Mouse (Mus musculus): ENCODE measurements around the gene Rhbdl2. TPM values are rescaled to one million over a fixed set of nuclear protein-coding genes. Genes with fewer than 3 reads are reported as not detected.

The Rhbdl2 gene
- polyA plus RNA-seq (2015; fragmentation: Nextera tagmentation; extraction: Ambion mirVana): 7.1 and 7.4 TPM in 2 replicates

GRCm38 (mm10) chr4:123787191-123787985 lies at the start of gene Rhbdl2:
Gene Rhbdl2, plus strand, starts transcription at chr4:123787874.
- peaks cover 9% of the 10 kb centered on the region for H3K4me1 ChIP-seq
- 24% methylated on average over 12 of the region's 12 CpGs for WGBS
- 0 out of 2 replicates have a peak within 1 kb of the TSS, but pooled peaks have one; percentile 17 for H3K9ac ChIP-seq

DNA sequence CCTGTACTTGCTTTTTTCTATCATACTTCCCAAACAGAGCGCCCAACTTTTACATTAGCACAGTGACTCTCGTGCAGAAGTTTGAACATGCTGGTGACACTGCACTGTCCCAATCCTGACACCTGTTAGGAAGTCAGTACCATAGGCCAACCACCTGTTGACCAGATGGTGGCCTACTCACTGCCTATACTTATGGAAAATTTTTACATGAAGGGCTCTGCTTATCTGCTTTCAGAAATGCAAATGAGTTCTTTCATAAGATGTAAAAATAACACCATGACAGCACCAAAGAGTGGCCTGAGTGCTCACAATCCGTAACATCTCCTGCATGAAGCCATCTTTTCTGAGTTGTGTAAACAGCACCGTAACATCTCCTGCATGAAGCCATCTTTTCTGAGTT lies 49.0 kb upstream of the Rhbdl2 start:
- Histone ChIP-seq H3K27me3 (no peaks in the 10 kb centered on the region), H3K9me3 (no peaks in the 10 kb centered on the region), H3K4me2 (no peak overlapping the region), H3K27ac (no peak overlapping the region), H3K4me3 (no peak overlapping the region), H3K36me3 (peaks cover 59% of the 10 kb centered on the region), H3K9ac (no peak overlapping the region), H3K4me1 (no peaks in the 10 kb centered on the region)
- ATAC-seq (ENCODE audit: insufficient number of reproducible peaks, low FRiP score, low TSS enrichment, low read depth): no peak
- WGBS: 88% methylated on average over 4 of the region's 4 CpGs

More at GRCm38 (mm10) chr4:123787191-123787985, at the start of gene Rhbdl2:
- Histone ChIP-seq H3K36me3 (no peaks in the 10 kb centered on the region), H3K27ac (peak within 1 kb of the TSS; percentile 23; the same call in 1 of the 2 replicates), H3K4me3 (peak within 1 kb of the TSS; percentile 14), H3K4me2 (peak within 1 kb of the TSS; percentile 40), H3K27me3 (no peaks in the 10 kb centered on the region), H3K9me3 (no peaks in the 10 kb centered on the region)
- ATAC-seq (ENCODE audit: insufficient number of reproducible peaks, low FRiP score, low TSS enrichment, low read depth): peak; percentile 86

GRCm38 (mm10) chr4:123742891-123743290 lies 44.8 kb upstream of the Rhbdl2 start:
- H3K4me3 ChIP-seq: no peak overlapping the region
- H3K27ac ChIP-seq: no peak overlapping the region
- 0 out of 2 replicates have a peak, but pooled peaks cover 4% of the 10 kb centered on the region for H3K4me1 ChIP-seq
- no peaks in the 10 kb centered on the region for H3K9me3 ChIP-seq
- H3K9ac ChIP-seq: no peak overlapping the region
- peaks cover 43% of the 10 kb centered on the region for H3K36me3 ChIP-seq
- WGBS: 71% methylated on average over 1 of the region's 1 CpGs
- ATAC-seq (ENCODE audit: insufficient number of reproducible peaks, low FRiP score, low TSS enrichment, low read depth): no peak
- no peaks in the 10 kb centered on the region for H3K27me3 ChIP-seq
- no peak overlapping the region for H3K4me2 ChIP-seq

DNA sequence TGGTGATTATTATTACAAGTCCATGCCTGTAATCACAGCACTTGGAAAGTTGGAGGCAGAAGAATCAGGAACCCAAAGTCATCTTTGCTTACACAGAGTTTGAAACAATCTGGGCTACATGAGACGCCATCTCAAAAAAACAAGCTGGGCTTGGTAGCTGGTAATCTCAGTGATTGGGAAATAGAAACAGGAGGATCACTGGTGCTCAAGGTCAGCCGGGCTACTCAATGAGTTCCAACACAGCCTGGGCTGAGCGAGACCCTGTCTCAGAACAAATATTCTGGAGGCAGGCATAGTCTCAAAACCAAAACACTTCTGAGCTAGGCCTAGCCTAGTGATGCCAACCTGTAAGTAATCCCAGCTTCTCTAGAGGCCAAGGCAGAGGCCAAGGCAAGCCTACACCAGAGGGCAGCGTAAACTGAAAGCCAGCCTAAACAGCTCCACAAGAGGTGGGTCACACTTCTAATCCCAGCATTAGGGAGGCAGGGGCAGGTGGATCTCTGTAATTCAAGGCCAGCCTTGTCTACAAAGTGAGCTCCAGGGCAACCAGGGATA lies 42.4 kb upstream of the Rhbdl2 start:
- no peak for ATAC-seq (ENCODE audit: insufficient number of reproducible peaks, low FRiP score, low TSS enrichment, low read depth)
- 96% methylated on average over 4 of the region's 4 CpGs for WGBS

GRCm38 (mm10) chr4:123748726-123749415 lies 38.8 kb upstream of the Rhbdl2 start:
- H3K27me3 ChIP-seq: no peaks in the 10 kb centered on the region
- no peaks in the 10 kb centered on the region for H3K9me3 ChIP-seq
- peak overlapping the region; percentile 64 for H3K4me2 ChIP-seq
- H3K27ac ChIP-seq: no peak overlapping the region
- no peak for ATAC-seq (ENCODE audit: insufficient number of reproducible peaks, low FRiP score, low TSS enrichment, low read depth)
- H3K4me3 ChIP-seq: peak overlapping the region; percentile 85
- 11% methylated on average over 10 of the region's 10 CpGs for WGBS
- H3K4me1 ChIP-seq: peaks cover 11% of the 10 kb centered on the region
- no peak overlapping the region; the same call in 1 of the 2 replicates for H3K9ac ChIP-seq
- no peaks in the 10 kb centered on the region for H3K36me3 ChIP-seq

More for the DNA sequence above, 42.4 kb upstream of the Rhbdl2 start:
- peaks cover 11% of the 10 kb centered on the region for H3K4me1 ChIP-seq
- no peak overlapping the region for H3K4me3 ChIP-seq
- no peaks in the 10 kb centered on the region for H3K27me3 ChIP-seq
- H3K4me2 ChIP-seq: no peak overlapping the region
- peaks cover 20% of the 10 kb centered on the region for H3K36me3 ChIP-seq
- no peaks in the 10 kb centered on the region for H3K9me3 ChIP-seq
- H3K9ac ChIP-seq: no peak overlapping the region
- H3K27ac ChIP-seq: no peak overlapping the region

- Histone ChIP-seq H3K4me2 (peak overlapping the region; percentile 64), H3K4me1 (peaks cover 11% of the 10 kb centered on the region), H3K36me3 (no peaks in the 10 kb centered on the region), H3K27me3 (no peaks in the 10 kb centered on the region), H3K27ac (peak overlapping the region; percentile 92), H3K4me3 (peak overlapping the region; percentile 85), H3K9me3 (no peaks in the 10 kb centered on the region), H3K9ac (peak overlapping the region; percentile 83)
- WGBS: under 1% methylated on average over 54 of the region's 55 CpGs
- peak; percentile 67; the same call in 1 of the 2 replicates for ATAC-seq (ENCODE audit: insufficient number of reproducible peaks, low FRiP score, low TSS enrichment, low read depth)
Measured at GRCm38 (mm10) chr4:123749484-123750130, 38.1 kb upstream of the Rhbdl2 start.

DNA sequence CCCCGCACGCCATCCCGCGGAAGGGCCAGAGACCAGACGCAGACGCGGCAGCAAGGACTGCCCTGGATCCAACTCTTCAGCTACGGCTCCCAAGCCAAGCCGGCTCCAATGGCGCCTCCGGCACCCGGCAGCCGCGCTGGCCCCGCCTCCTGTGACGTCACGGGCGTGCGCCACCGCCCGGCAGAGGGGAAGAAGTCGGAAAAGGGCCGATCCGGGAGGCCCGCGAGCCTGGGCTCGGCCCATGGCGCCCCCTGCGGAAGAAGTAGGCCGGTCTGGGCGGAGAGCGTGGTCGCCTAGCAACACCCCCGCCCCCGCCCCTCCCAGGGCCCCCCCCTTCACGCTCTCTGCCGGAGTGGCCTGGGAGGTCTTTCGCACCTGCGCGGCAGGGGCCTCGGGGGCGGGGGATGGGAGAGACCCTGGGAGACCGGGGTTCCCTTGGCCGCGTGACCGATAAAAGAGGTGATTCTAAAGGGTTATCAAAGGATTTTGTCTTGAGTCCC lies 37.5 kb upstream of the Rhbdl2 start, which contains the start of gene Akirin1:
Gene Akirin1, minus strand, starts transcription at position 194 of the 500 bp plus-strand sequence.
- under 1% methylated on average over 46 of the region's 46 CpGs for WGBS
- H3K4me3 ChIP-seq: peak within 1 kb of the TSS; percentile 85

GRCm38 (mm10) chr4:123750707-123751312 lies 36.9 kb upstream of the Rhbdl2 start:
- no peak overlapping the region for H3K27ac ChIP-seq
- peak overlapping the region; percentile 85 for H3K4me3 ChIP-seq
- H3K9ac ChIP-seq: no peak overlapping the region
- H3K9me3 ChIP-seq: no peaks in the 10 kb centered on the region
- H3K36me3 ChIP-seq: no peaks in the 10 kb centered on the region
- peaks cover 11% of the 10 kb centered on the region for H3K4me1 ChIP-seq
- peak overlapping the region; percentile 64 for H3K4me2 ChIP-seq
- 1% methylated on average over 8 of the region's 8 CpGs for WGBS
- H3K27me3 ChIP-seq: no peaks in the 10 kb centered on the region
- ATAC-seq (ENCODE audit: insufficient number of reproducible peaks, low FRiP score, low TSS enrichment, low read depth): no peak

More for the DNA sequence above, 37.5 kb upstream of the Rhbdl2 start, which contains the start of gene Akirin1:
- ATAC-seq (ENCODE audit: insufficient number of reproducible peaks, low FRiP score, low TSS enrichment, low read depth): peak; percentile 98
- peak within 1 kb of the TSS; percentile 92 for H3K27ac ChIP-seq
- peak within 1 kb of the TSS; percentile 64 for H3K4me2 ChIP-seq
- no peaks in the 10 kb centered on the region for H3K9me3 ChIP-seq
- H3K27me3 ChIP-seq: no peaks in the 10 kb centered on the region
- peak within 1 kb of the TSS; percentile 83 for H3K9ac ChIP-seq
- peaks cover 11% of the 10 kb centered on the region for H3K4me1 ChIP-seq
- H3K36me3 ChIP-seq: no peaks in the 10 kb centered on the region

DNA sequence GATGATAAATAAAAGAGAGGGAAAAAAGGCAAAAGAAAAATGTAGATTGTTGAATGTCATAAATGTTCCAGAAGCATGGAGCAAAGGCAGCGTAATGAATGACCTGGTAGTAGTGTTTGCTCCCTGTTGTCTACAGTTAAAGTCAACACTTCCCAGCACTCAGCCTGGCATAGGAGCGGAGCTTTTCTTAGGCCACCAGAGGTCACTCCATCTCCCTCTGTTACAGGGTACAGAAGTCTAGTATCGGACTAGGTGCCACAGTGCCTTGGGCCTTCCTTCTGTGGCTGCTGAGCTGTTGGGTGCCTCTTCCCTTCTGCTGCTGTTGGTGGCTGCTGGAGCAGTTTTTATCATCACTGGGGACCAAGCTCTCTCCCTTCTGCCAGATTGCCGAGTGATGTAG lies 29.4 kb upstream of the Rhbdl2 start:
- H3K27ac ChIP-seq: no peak overlapping the region
- no peaks in the 10 kb centered on the region for H3K9me3 ChIP-seq
- no peak for ATAC-seq (ENCODE audit: insufficient number of reproducible peaks, low FRiP score, low TSS enrichment, low read depth)
- H3K4me2 ChIP-seq: no peak overlapping the region
- H3K4me1 ChIP-seq: no peaks in the 10 kb centered on the region
- no peaks in the 10 kb centered on the region for H3K27me3 ChIP-seq
- no peaks in the 10 kb centered on the region for H3K36me3 ChIP-seq
- no peak overlapping the region for H3K9ac ChIP-seq
- 50% methylated on average over 4 of the region's 4 CpGs for WGBS
- H3K4me3 ChIP-seq: no peak overlapping the region

GRCm38 (mm10) chr4:123765071-123765470 lies 22.6 kb upstream of the Rhbdl2 start:
- WGBS: 69% methylated on average over 6 of the region's 6 CpGs
- no peaks in the 10 kb centered on the region for H3K36me3 ChIP-seq
- H3K4me3 ChIP-seq: no peak overlapping the region
- ATAC-seq (ENCODE audit: insufficient number of reproducible peaks, low FRiP score, low TSS enrichment, low read depth): no peak
- no peaks in the 10 kb centered on the region for H3K27me3 ChIP-seq
- H3K4me1 ChIP-seq: no peaks in the 10 kb centered on the region
- H3K9me3 ChIP-seq: no peaks in the 10 kb centered on the region
- H3K9ac ChIP-seq: no peak overlapping the region
- no peak overlapping the region for H3K4me2 ChIP-seq
- H3K27ac ChIP-seq: no peak overlapping the region

DNA sequence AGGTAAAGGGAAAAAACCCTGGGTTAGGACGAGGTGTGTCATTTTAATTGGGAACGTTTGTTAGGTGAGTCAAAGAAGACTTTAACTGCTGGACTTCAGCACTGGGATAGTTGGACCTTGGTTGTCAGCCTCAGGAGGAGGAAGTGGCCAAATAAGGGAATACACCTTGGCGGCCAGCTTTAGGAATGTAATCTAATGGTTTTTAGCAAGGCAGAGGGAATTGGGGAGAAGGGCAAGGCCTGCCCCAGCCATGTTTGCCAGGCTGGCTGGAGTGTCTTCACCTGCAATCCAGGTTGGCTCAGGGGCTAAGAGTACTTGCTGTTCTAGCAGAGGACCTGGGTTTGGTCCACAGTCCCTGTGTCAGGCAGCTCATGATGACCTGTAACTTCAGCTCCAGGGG lies 19.9 kb upstream of the Rhbdl2 start:
- Histone ChIP-seq H3K36me3 (no peaks in the 10 kb centered on the region), H3K4me1 (no peaks in the 10 kb centered on the region), H3K27ac (no peak overlapping the region), H3K9ac (no peak overlapping the region), H3K9me3 (no peaks in the 10 kb centered on the region), H3K4me3 (no peak overlapping the region), H3K4me2 (no peak overlapping the region), H3K27me3 (no peaks in the 10 kb centered on the region)
- WGBS: 50% methylated on average over 3 of the region's 3 CpGs
- no peak for ATAC-seq (ENCODE audit: insufficient number of reproducible peaks, low FRiP score, low TSS enrichment, low read depth)

Data from limb, embryonic 15.5 days (tissue).